Mouse (Mus musculus): ENCODE results near the gene Cd2. TPM values are rescaled to one million over a fixed set of nuclear protein-coding genes. Genes with fewer than 3 reads are reported as not detected.

Cd2 gene
- polyA plus RNA-seq, 1 experiment = 0.08 TPM

DNA sequence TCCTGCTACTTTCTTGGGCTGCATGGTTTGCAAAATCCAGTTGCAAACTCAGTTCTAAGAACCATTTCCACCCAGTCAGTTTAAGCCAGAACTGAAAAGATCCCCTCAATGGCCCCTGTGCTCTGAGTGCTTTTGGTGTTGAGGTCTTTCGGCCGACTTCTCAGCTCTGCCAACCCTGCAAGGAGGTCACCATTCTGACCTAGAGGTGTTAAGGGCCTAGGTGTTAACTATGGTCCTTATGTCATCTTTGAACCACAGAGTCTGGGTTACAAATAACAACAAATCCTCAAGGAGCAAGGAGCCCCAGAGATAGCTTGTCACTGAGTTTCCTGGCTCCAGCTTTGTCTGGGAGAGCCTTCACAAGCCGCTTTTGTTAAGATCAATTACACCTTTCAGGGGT is 45.9 kb downstream of the Cd2 start:
- H3K27me3 ChIP-seq (ENCODE audit: control insufficient read depth, insufficient read depth, low read length) = no peaks in the 10 kb centered on the region
- H3K4me1 ChIP-seq (ENCODE audit: control insufficient read depth, insufficient read depth, low read length) = no peaks in the 10 kb centered on the region
- 92% methylated on average over 3 of the region's 3 CpGs for WGBS
- H3K27ac ChIP-seq (ENCODE audit: insufficient read depth, low read length) = no peak overlapping the region
- DNase-seq = no peak
- no peak overlapping the region for H3K4me3 ChIP-seq (replicated peaks; ENCODE audit: insufficient read depth, low read depth, low read length)
- TF ChIP-seq CTCF (IDR thresholded peaks at IDR 0.05; ENCODE audit: borderline replicate concordance, insufficient read depth, low read depth, low read length) (no peak), POLR2A (IDR thresholded peaks at IDR 0.05; ENCODE audit: borderline replicate concordance, insufficient read depth, low read length) (no peak)

GRCm38 (mm10) chr3:101240859-101241258 is 46.9 kb downstream of the Cd2 start:
- Histone ChIP-seq H3K4me1 (ENCODE audit: control insufficient read depth, insufficient read depth, low read length) (no peaks in the 10 kb centered on the region), H3K27me3 (ENCODE audit: control insufficient read depth, insufficient read depth, low read length) (no peaks in the 10 kb centered on the region), H3K4me3 (replicated peaks; ENCODE audit: insufficient read depth, low read depth, low read length) (no peak overlapping the region), H3K27ac (ENCODE audit: insufficient read depth, low read length) (no peak overlapping the region)
- no peak for DNase-seq
- 40% methylated on average over 9 of the region's 9 CpGs for WGBS
- TF ChIP-seq CTCF (IDR thresholded peaks at IDR 0.05; ENCODE audit: borderline replicate concordance, insufficient read depth, low read depth, low read length) = no peak
- no peak for TF ChIP-seq POLR2A (IDR thresholded peaks at IDR 0.05; ENCODE audit: borderline replicate concordance, insufficient read depth, low read length)

DNA sequence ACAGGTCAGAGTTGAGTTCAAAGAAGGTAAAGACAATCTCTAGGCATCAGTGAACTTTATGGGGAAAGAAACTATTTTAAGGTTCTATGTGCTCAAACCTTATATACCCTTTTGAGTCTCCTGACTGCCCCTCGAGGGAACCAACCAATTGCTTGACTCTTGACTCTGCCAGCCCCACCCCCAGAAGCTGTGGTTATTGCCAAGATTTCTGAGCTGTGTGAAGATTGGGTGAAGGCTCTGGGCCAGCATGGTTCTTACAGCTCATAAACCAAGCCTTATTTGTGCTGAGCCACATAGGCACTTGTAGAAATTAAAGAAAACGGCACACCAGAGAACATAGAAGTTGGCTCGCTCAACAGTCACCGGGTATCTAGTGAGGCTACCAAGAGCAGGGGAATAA is 48.5 kb downstream of the Cd2 start:
- DNase-seq = no peak
- Histone ChIP-seq H3K4me3 (replicated peaks; ENCODE audit: insufficient read depth, low read depth, low read length) (no peak overlapping the region), H3K27me3 (ENCODE audit: control insufficient read depth, insufficient read depth, low read length) (no peaks in the 10 kb centered on the region), H3K4me1 (ENCODE audit: control insufficient read depth, insufficient read depth, low read length) (no peaks in the 10 kb centered on the region), H3K27ac (ENCODE audit: insufficient read depth, low read length) (no peak overlapping the region)
- WGBS = 67% methylated on average over 4 of the region's 4 CpGs
- no peak for TF ChIP-seq POLR2A (IDR thresholded peaks at IDR 0.05; ENCODE audit: borderline replicate concordance, insufficient read depth, low read length)
- TF ChIP-seq CTCF (IDR thresholded peaks at IDR 0.05; ENCODE audit: borderline replicate concordance, insufficient read depth, low read depth, low read length) = no peak

DNA sequence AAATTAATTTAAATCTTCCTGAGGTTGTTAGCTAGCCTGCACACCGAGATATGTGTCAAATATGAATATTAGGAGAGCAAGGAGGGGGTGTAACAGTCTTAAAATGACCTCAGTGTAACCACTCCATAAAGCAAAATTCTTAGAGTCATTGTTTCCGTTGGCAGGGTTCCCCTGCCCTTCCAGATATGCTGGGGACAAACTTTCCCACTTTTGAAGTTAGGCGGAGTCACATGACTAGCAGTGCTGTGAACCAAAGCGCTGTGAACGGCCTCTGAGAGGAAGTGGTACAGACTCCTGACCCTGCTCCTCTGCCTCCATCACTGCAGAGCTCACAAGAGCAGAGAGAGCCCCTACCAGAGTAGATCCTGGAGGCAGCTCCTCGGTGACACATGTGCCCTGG is 49.0 kb downstream of the Cd2 start:
- 92% methylated on average over 6 of the region's 6 CpGs for WGBS
- Histone ChIP-seq H3K27ac (ENCODE audit: insufficient read depth, low read length) (no peak overlapping the region), H3K4me1 (ENCODE audit: control insufficient read depth, insufficient read depth, low read length) (no peaks in the 10 kb centered on the region), H3K27me3 (ENCODE audit: control insufficient read depth, insufficient read depth, low read length) (no peaks in the 10 kb centered on the region), H3K4me3 (replicated peaks; ENCODE audit: insufficient read depth, low read depth, low read length) (no peak overlapping the region)
- DNase-seq = no peak
- TF ChIP-seq CTCF (IDR thresholded peaks at IDR 0.05; ENCODE audit: borderline replicate concordance, insufficient read depth, low read depth, low read length) = no peak
- TF ChIP-seq POLR2A (IDR thresholded peaks at IDR 0.05; ENCODE audit: borderline replicate concordance, insufficient read depth, low read length) = no peak

DNA sequence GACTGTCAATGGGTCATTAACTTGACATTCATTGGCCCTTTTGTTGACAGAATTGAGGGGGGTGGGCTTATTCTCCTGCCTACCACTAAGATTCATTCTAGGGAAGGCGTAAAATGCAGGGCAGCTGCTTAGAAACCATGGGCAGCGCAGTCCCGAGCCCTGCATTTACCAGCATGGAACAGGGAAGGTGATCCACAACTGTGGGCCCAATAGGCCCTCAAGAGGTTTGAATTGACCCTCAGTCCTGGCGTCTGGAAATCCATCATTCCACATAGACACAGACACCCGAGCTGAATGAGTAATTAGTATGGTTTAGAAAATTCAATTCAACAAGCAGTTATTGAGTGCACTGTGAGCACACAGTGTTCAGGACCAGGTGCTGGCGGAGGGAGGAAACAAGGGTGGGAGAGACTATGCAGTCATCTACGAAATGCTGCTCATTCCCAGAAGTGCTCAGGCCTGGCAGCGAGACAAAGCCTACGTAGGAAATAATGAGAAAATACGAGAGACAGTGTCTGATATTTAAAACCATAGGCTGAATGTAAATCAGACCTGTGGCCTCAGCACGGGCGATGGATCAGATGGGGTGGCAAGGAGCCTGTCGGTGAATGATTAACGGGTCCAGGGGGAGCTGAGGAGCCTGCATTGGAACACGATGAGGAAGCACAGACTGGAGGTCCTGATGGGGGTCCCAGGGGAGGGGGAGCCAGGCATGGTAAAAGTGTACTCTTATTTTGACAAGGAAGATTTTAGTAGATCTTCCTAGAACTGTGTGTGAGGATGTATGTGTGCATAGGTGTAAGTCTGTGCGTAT is 50.5 kb downstream of the Cd2 start:
- no peak overlapping the region for H3K27ac ChIP-seq (ENCODE audit: insufficient read depth, low read length)
- DNase-seq = no peak

DNA sequence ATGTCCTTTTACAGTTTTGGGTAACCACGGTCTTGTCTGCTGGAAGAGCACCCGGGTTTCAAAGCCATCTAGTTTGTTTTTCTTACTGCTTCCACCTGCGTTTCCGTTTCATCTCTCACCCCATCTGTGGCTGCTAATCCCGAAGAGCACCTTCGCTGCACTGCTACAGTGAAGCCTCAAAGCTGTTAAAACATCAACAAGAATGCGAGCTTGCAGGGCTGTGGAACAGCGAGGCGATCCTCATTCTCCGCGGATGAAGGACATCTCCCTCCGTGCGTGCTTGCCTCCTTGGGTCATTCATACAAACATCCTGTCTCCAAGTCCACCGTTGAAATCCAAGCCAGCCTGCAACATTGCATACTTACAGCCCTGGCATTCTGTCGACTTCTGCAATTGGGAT is 51.5 kb downstream of the Cd2 start:
- no peaks in the 10 kb centered on the region for H3K27me3 ChIP-seq (ENCODE audit: control insufficient read depth, insufficient read depth, low read length)
- no peaks in the 10 kb centered on the region for H3K4me1 ChIP-seq (ENCODE audit: control insufficient read depth, insufficient read depth, low read length)
- no peak overlapping the region for H3K4me3 ChIP-seq (replicated peaks; ENCODE audit: insufficient read depth, low read depth, low read length)
- no peak overlapping the region for H3K27ac ChIP-seq (ENCODE audit: insufficient read depth, low read length)
- 73% methylated on average over 15 of the region's 15 CpGs for WGBS
- TF ChIP-seq CTCF (IDR thresholded peaks at IDR 0.05; ENCODE audit: borderline replicate concordance, insufficient read depth, low read depth, low read length) (no peak), POLR2A (IDR thresholded peaks at IDR 0.05; ENCODE audit: borderline replicate concordance, insufficient read depth, low read length) (no peak)
- no peak for DNase-seq

More for the DNA sequence above, 50.5 kb downstream of the Cd2 start:
- no peaks in the 10 kb centered on the region for H3K4me1 ChIP-seq (ENCODE audit: control insufficient read depth, insufficient read depth, low read length)
- H3K27me3 ChIP-seq (ENCODE audit: control insufficient read depth, insufficient read depth, low read length) = no peaks in the 10 kb centered on the region
- H3K4me3 ChIP-seq (replicated peaks; ENCODE audit: insufficient read depth, low read depth, low read length) = no peak overlapping the region
- 67% methylated on average over 16 of the region's 16 CpGs for WGBS
- TF ChIP-seq CTCF (IDR thresholded peaks at IDR 0.05; ENCODE audit: borderline replicate concordance, insufficient read depth, low read depth, low read length) (no peak), POLR2A (IDR thresholded peaks at IDR 0.05; ENCODE audit: borderline replicate concordance, insufficient read depth, low read length) (no peak)

DNA sequence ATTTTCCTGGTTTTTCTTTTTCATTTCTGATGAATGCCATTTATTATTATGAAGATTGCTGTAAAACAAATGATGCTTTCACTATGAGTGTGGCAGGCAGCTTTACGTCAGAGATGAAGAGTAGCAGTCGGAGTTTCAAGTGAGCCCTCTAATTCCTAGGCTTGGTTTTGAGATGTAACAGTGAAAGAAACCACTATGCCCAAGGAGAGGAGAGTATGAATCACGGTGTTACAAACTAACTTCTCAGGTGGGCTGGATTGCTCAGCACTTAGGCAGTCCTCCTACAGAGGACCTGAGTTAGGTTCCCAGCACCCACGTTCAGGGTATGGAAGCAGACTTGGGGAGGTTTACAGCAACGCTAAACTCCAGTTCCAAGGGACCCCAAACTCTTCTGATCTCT is 52.4 kb downstream of the Cd2 start:
- Histone ChIP-seq H3K27me3 (ENCODE audit: control insufficient read depth, insufficient read depth, low read length) (no peaks in the 10 kb centered on the region), H3K4me3 (replicated peaks; ENCODE audit: insufficient read depth, low read depth, low read length) (no peak overlapping the region), H3K27ac (ENCODE audit: insufficient read depth, low read length) (no peak overlapping the region), H3K4me1 (ENCODE audit: control insufficient read depth, insufficient read depth, low read length) (no peaks in the 10 kb centered on the region)
- no peak for DNase-seq
- TF ChIP-seq CTCF (IDR thresholded peaks at IDR 0.05; ENCODE audit: borderline replicate concordance, insufficient read depth, low read depth, low read length) = no peak
- TF ChIP-seq POLR2A (IDR thresholded peaks at IDR 0.05; ENCODE audit: borderline replicate concordance, insufficient read depth, low read length) = no peak
- WGBS = 93% methylated on average over 5 of the region's 5 CpGs

DNA sequence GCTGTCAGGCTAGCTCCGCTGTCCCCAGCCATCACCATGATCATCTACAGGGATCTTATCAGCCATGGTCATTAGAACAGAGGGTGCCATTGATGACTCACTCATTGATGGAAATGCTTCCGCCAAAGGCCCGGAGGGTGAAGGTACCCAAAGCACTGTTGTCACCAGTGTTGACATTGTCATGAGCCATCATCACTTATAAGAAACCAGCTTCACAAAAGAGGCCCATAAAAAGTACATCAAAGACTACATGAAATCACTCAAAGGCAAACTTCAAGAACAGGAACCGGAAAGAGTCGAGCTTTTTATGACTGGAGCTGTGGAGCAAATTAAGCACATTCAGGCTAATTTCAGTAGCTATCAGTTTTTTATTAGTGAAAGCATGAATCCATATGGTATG is 54.3 kb downstream of the Cd2 start:
- 96% methylated on average over 5 of the region's 5 CpGs for WGBS

More for the DNA sequence above, 54.3 kb downstream of the Cd2 start:
- DNase-seq = no peak
- Histone ChIP-seq H3K27me3 (ENCODE audit: control insufficient read depth, insufficient read depth, low read length) (no peaks in the 10 kb centered on the region; the same call in 1 of the 2 replicates), H3K4me1 (ENCODE audit: control insufficient read depth, insufficient read depth, low read length) (no peaks in the 10 kb centered on the region), H3K4me3 (replicated peaks; ENCODE audit: insufficient read depth, low read depth, low read length) (no peak overlapping the region), H3K27ac (ENCODE audit: insufficient read depth, low read length) (no peak overlapping the region)
- TF ChIP-seq CTCF (IDR thresholded peaks at IDR 0.05; ENCODE audit: borderline replicate concordance, insufficient read depth, low read depth, low read length) (no peak), POLR2A (IDR thresholded peaks at IDR 0.05; ENCODE audit: borderline replicate concordance, insufficient read depth, low read length) (no peak)

All from cerebellum, adult 2 months (tissue).